Mouse (Mus musculus) CH12.LX (cell line): ENCODE data around the gene Evi5l. TPM values are rescaled to one million over a fixed set of nuclear protein-coding genes. Genes with fewer than 3 reads are reported as not detected.
"Not testable (repeated sequence)": the region's sequence is repeated elsewhere in the genome, so short reads cannot be mapped to it uniquely, and the experiment has no call there.

Experiments used
- DNase-seq: peaks from one replicate; pipeline ENCODE4 v3.0.0-alpha.2; 2013; ENCODE audit errors: extremely low read depth
- H3K27ac ChIP-seq: 2 replicates; pipeline ENCODE4 v1.5.1; 2012; ENCODE audit warnings: low read depth, mild to moderate bottlenecking, control low read depth, moderate library complexity; ENCODE audit not compliant: insufficient read depth
- H3K27me3 ChIP-seq: replicated peaks from 2 replicates; pipeline ENCODE3; 2012; ENCODE audit warnings: inconsistent platforms
- H3K36me3 ChIP-seq, 2 experiments: replicated peaks in 1 of 2; 2 replicates each; pipeline versions ENCODE3 to v1.6.1; 2012; ENCODE audit warnings: inconsistent platforms in 1 of 2, low read length in 1 of 2, mild to moderate bottlenecking in 1 of 2, mixed read lengths in 1 of 2, moderate library complexity in 1 of 2; ENCODE audit not compliant: control insufficient read depth in 1 of 2, insufficient read depth in 1 of 2
- H3K4me1 ChIP-seq, 2 experiments: 2 replicates each; pipeline ENCODE4 v1.6.1; 2012; ENCODE audit warnings: inconsistent platforms in 1 of 2, moderate library complexity in 1 of 2; ENCODE audit not compliant: insufficient read depth in 2 of 2, control insufficient read depth in 1 of 2
- H3K4me2 ChIP-seq: 2 replicates; pipeline ENCODE4 v1.6.1; 2012; ENCODE audit warnings: low read depth, mild to moderate bottlenecking, control low read depth; ENCODE audit not compliant: poor library complexity, insufficient read depth, severe bottlenecking
- H3K4me3 ChIP-seq, 3 experiments: fragments of 150-350 bp in 1 of 3; sonication (generic) in 1 of 3; replicated peaks in 1 of 3; 2 replicates each; pipeline versions ENCODE3 to v1.5.1; 2011 to 2012; ENCODE audit warnings: low read depth in 2 of 3, low read length in 2 of 3, mild to moderate bottlenecking in 2 of 3, moderate library complexity in 2 of 3, control low read depth in 1 of 3, improper control_type of control experiment in 1 of 3, inconsistent platforms in 1 of 3, mixed read lengths in 1 of 3; ENCODE audit not compliant: poor library complexity in 1 of 3
- H3K79me2 ChIP-seq: replicated peaks from 2 replicates; pipeline ENCODE4 v1.6.1; 2012; ENCODE audit warnings: mild to moderate bottlenecking, moderate library complexity; ENCODE audit not compliant: control insufficient read depth, poor library complexity, insufficient read depth, severe bottlenecking; ENCODE audit errors: extremely low read depth
- H3K9ac ChIP-seq: 2 replicates; pipeline ENCODE4 v1.6.1; 2012; ENCODE audit warnings: low read depth, mild to moderate bottlenecking, control low read depth, moderate library complexity; ENCODE audit not compliant: insufficient read depth
- H3K9me3 ChIP-seq: replicated peaks from 2 replicates; pipeline ENCODE3; 2012; ENCODE audit warnings: low read length, inconsistent platforms, mixed read lengths
- CHD1 ChIP-seq: IDR thresholded peaks from 2 replicates; pipeline ENCODE4 v1.6.1; 2012; ENCODE audit warnings: low read depth, low read length, improper control_type of control experiment, inconsistent platforms
- CTCF ChIP-seq, 2 experiments: IDR thresholded peaks in 1 of 2; conservative IDR thresholded peaks in 1 of 2; 2 replicates each; pipeline ENCODE4 v1.5.1; 2011 to 2012; ENCODE audit warnings: low read depth in 2 of 2, low read length in 2 of 2, improper control_type of control experiment in 1 of 2, inconsistent platforms in 1 of 2, mild to moderate bottlenecking in 1 of 2, moderate library complexity in 1 of 2
- E2F4 ChIP-seq: IDR thresholded peaks from 2 replicates; pipeline ENCODE4 v1.6.1; 2011; ENCODE audit warnings: low read depth, low read length, improper control_type of control experiment; ENCODE audit not compliant: insufficient replicate concordance
- ELF1 ChIP-seq: IDR thresholded peaks from 2 replicates; pipeline ENCODE4 v1.6.1; 2014; ENCODE audit warnings: low read depth, mild to moderate bottlenecking, inconsistent platforms, low read length, improper control_type of control experiment
- EP300 ChIP-seq: IDR thresholded peaks from 2 replicates; pipeline ENCODE4 v1.6.1; 2011; ENCODE audit warnings: low read length, improper control_type of control experiment
- ETS1 ChIP-seq: conservative IDR thresholded peaks from 2 replicates; pipeline ENCODE4 v1.6.1; 2012; ENCODE audit warnings: low read depth, mild to moderate bottlenecking, inconsistent platforms, low read length, improper control_type of control experiment, moderate library complexity
- HCFC1 ChIP-seq: IDR thresholded peaks from 2 replicates; pipeline ENCODE4 v1.6.1; 2012; ENCODE audit warnings: low read depth, mild to moderate bottlenecking, inconsistent platforms, low read length, improper control_type of control experiment
- JUN ChIP-seq: IDR thresholded peaks from 2 replicates; pipeline ENCODE4 v1.6.1; 2011; ENCODE audit warnings: low read depth, mild to moderate bottlenecking, low read length, improper control_type of control experiment, moderate library complexity; ENCODE audit not compliant: insufficient read depth
- MAX ChIP-seq: IDR thresholded peaks from 2 replicates; pipeline ENCODE4 v1.6.1; 2011; ENCODE audit warnings: low read length, improper control_type of control experiment
- MEF2A ChIP-seq: IDR thresholded peaks from 2 replicates; pipeline ENCODE4 v1.6.1; 2014; ENCODE audit warnings: low read depth, mild to moderate bottlenecking, inconsistent platforms, low read length, improper control_type of control experiment, borderline replicate concordance
- MYC ChIP-seq: IDR thresholded peaks from 2 replicates; pipeline ENCODE4 v1.6.1; 2011; ENCODE audit warnings: low read depth, mild to moderate bottlenecking, improper control_type of control experiment, low read length
- POLR2AphosphoS2 ChIP-seq: IDR thresholded peaks from 2 replicates; pipeline ENCODE4 v1.6.1; 2011; ENCODE audit warnings: low read depth, low read length, improper control_type of control experiment
- TBP ChIP-seq: conservative IDR thresholded peaks from 2 replicates; pipeline ENCODE4 v1.6.1; 2011; ENCODE audit warnings: low read depth, low read length, improper control_type of control experiment
- TCF12 ChIP-seq: IDR thresholded peaks from 2 replicates; pipeline ENCODE4 v1.6.1; 2014; ENCODE audit warnings: low read depth, mild to moderate bottlenecking, inconsistent platforms, low read length, improper control_type of control experiment
- UBTF ChIP-seq: IDR thresholded peaks from 2 replicates; pipeline ENCODE4 v1.6.1; 2012; ENCODE audit warnings: low read depth, mild to moderate bottlenecking, inconsistent platforms, low read length, improper control_type of control experiment, moderate library complexity
- USF1 ChIP-seq: IDR thresholded peaks from 2 replicates; pipeline ENCODE4 v1.6.1; 2014; ENCODE audit warnings: low read depth, mild to moderate bottlenecking, inconsistent platforms, low read length, improper control_type of control experiment
- ZC3H11A ChIP-seq: IDR thresholded peaks from 2 replicates; pipeline ENCODE4 v1.6.1; 2012; ENCODE audit warnings: low read depth, mild to moderate bottlenecking, inconsistent platforms, low read length, improper control_type of control experiment
- ZKSCAN1 ChIP-seq: IDR thresholded peaks from 2 replicates; pipeline ENCODE4 v1.6.1; 2012; ENCODE audit warnings: low read depth, inconsistent platforms, low read length, improper control_type of control experiment, borderline replicate concordance
- ZNF384 ChIP-seq: IDR thresholded peaks from 2 replicates; pipeline ENCODE4 v1.6.1; 2012; ENCODE audit warnings: low read depth, low read length, improper control_type of control experiment, inconsistent platforms
- dilution Hi-C: fragments of 300-500 bp; cut with MboI; formaldehyde crosslinking; loops from 2 replicates; pipeline ENCODE4 v1.14.3; 2020; ENCODE audit warnings: low sequenced_read_pairs; ENCODE audit not compliant: extremely low pct_unique_long_range_greater_than_20kb, extremely low pct_ligation_motif_present
- in situ Hi-C: fragments of 300-500 bp; cut with MboI; formaldehyde crosslinking; loops from 3 replicates; pipeline ENCODE4 v1.14.3; 2019; ENCODE audit warnings: low sequenced_read_pairs, low pct_ligation_motif_present, low pct_unique_long_range_greater_than_20kb, mixed read lengths
- polyA plus RNA-seq: library from polyadenylated mRNA; unstranded; fragments of >175 nt; gene quantifications from 2 replicates; pipeline ENCODE4 v1.2.1, GENCODE M21; 2012; ENCODE audit warnings: low read depth; ENCODE audit not compliant: insufficient read length
- total RNA-seq, 2 experiments: library from RNA; depleted of rRNA; stranded (reverse); fragments of 300-350 nt in 1 of 2; fragments of >200 nt in 1 of 2; gene quantifications; 2 replicates each; pipeline ENCODE4 v1.2.3; 2012 to 2014

Evi5l gene
- total and polyA plus RNA-seq, 3 experiments: 2.2 to 6.6 (median 3.6) TPM

DNA sequence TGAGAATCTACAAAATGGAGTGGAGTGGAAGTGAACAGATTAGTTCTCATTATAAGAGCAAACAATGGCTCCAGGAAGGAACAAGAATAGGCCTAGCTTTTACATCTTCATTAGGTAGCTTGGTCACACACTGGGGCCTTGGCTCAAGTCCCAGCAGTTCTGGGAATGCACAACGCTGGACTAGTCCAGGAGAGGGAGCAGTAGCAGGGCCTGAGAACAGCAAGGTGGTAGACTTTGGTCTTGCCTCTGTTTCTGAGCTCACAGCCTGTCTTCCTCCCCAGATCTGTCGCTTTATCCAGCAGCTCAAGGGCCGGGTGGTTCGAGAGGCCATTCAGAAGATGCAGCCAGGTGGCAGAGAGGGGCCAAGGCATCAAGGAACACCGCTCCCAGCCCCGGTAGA lies 87.6 kb downstream of the Evi5l start:
- H3K4me3 ChIP-seq: peak overlapping the region in 2 of 3 experiments; percentile 63 to 68
- H3K27me3 ChIP-seq: no peaks in the 10 kb centered on the region
- peak overlapping the region; percentile 82; the same call in 1 of the 2 replicates for H3K4me2 ChIP-seq
- in situ Hi-C loops: loop anchor here (10.0 kb wide), 1 partner anchor 61 kb away; no protein-coding TSS in a partner anchor
- no peaks in the 10 kb centered on the region for H3K79me2 ChIP-seq
- dilution Hi-C loops: no loop called here
- peak overlapping the region; percentile 76; the same call in 1 of the 2 replicates for H3K9ac ChIP-seq
- peak; percentile 18 for DNase-seq
- H3K9me3 ChIP-seq: no peaks in the 10 kb centered on the region
- H3K36me3 ChIP-seq: peaks cover 46 to 71% of the 10 kb centered on the region in 2 experiments
- TF ChIP-seq ELF1: no peak
- TF ChIP-seq EP300: no peak
- TF ChIP-seq CTCF (conservative IDR thresholded peaks at IDR 0.05 in 1 of 2, IDR thresholded peaks at IDR 0.05 in 1 of 2; ENCODE audit: low read depth in 2 of 2, low read length in 2 of 2): peak in 1 of 2 experiments; percentile 13; a peak in 1 of 4 replicates
- no peak for TF ChIP-seq ZC3H11A
- no peak for TF ChIP-seq CHD1
- no peak for TF ChIP-seq UBTF
- no peak for TF ChIP-seq ZKSCAN1
- no peak for TF ChIP-seq E2F4
- no peak for TF ChIP-seq MYC
- TF ChIP-seq, all 38 proteins: peak for 1
- Histone ChIP-seq H3K27ac (no peak overlapping the region), H3K4me1 (peaks cover 7 to 14% of the 10 kb centered on the region in 2 experiments)

DNA sequence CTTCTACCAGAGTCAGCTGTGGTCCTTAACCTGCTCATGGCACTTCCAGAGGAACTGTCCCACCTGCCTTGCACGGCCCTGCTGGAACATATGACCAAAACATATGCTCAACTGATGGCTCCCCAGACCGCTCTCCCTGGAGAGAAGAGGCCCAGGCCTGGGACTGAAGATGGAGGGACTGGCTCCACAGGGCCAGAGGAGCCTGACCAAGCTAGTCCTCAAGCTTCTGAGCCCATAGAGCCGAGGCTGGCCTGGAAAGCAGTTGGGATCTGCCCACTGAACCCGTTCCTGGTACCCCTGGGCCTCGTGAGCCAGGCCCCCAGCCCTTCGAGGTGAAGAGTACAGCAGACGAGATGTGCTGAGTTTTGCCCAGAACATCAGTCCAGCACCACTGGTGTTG lies 89.1 kb downstream of the Evi5l start:
- H3K27ac ChIP-seq, H3K79me2 ChIP-seq, H3K9ac ChIP-seq, H3K9me3 ChIP-seq, H3K27me3 ChIP-seq, DNase-seq, H3K4me2 ChIP-seq, H3K4me3 ChIP-seq, dilution Hi-C loops: not testable (repeated sequence)
- in situ Hi-C loops: loop anchor here (10.0 kb wide), 1 partner anchor 59 kb away; no protein-coding TSS in a partner anchor
- Histone ChIP-seq H3K36me3 (peaks cover 48 to 71% of the 10 kb centered on the region in 2 experiments), H3K4me1 (peaks cover 7 to 14% of the 10 kb centered on the region in 2 experiments)

DNA sequence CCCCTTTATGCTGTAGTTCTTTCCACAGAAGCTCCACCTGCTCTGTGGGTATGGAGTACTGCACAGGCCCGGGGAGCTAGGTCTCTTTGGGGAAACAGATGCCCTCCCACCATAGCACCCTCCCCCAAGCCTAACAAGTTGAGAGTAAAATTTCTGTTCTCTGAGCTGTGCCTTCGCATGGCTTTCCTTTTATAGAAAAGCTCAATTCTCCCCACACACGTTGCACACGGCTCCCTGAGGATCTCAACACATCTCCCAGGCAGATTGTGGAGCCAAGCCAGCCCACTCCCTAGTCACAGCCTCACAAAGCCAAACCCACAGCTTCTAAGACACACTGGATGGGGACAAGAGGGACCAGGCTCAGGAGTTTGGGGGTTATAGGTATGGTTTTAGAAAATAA lies 90.5 kb downstream of the Evi5l start:
- Histone ChIP-seq H3K4me1 (peaks cover 7 to 14% of the 10 kb centered on the region in 2 experiments), H3K27ac (no peak overlapping the region), H3K4me2 (no peak overlapping the region), H3K9me3 (no peaks in the 10 kb centered on the region), H3K36me3 (peaks cover 63 to 78% of the 10 kb centered on the region in 2 experiments), H3K9ac (no peak overlapping the region), H3K79me2 (no peaks in the 10 kb centered on the region), H3K27me3 (no peaks in the 10 kb centered on the region), H3K4me3 (no peak overlapping the region)
- no peak for TF ChIP-seq EP300
- TF ChIP-seq E2F4: no peak
- no peak for TF ChIP-seq CTCF (conservative IDR thresholded peaks at IDR 0.05 in 1 of 2, IDR thresholded peaks at IDR 0.05 in 1 of 2; ENCODE audit: low read depth in 2 of 2, low read length in 2 of 2)
- TF ChIP-seq MEF2A: no peak
- no peak for TF ChIP-seq ZNF384
- no peak for TF ChIP-seq JUN
- TF ChIP-seq HCFC1: no peak
- TF ChIP-seq USF1: no peak
- no peak for TF ChIP-seq TCF12
- TF ChIP-seq ETS1: no peak
- TF ChIP-seq TBP: no peak
- no peak for TF ChIP-seq MAX
- no peak for TF ChIP-seq POLR2AphosphoS2
- in situ Hi-C loops: loop anchor here (10.0 kb wide), 1 partner anchor 58 kb away; no protein-coding TSS in a partner anchor
- DNase-seq: no peak
- dilution Hi-C loops: no loop called here
